Mouse (Mus musculus) neural tube, embryonic 11.5 days (tissue): ENCODE data around the gene Nme7. TPM values are rescaled to one million over a fixed set of nuclear protein-coding genes. Genes with fewer than 3 reads are reported as not detected.
A peak's percentile ranks its signal among the peaks of the same experiment; 100 is the strongest.

ENCODE experiments used
- ATAC-seq: fragments of 200-750 bp; cut with Nextera tagmentation; 2 replicates; pipeline ENCODE4 v1.8.0; 2017; ENCODE audit warnings: moderate number of reproducible peaks, mild to moderate bottlenecking, moderate TSS enrichment, moderate library complexity; ENCODE audit not compliant: insufficient read depth, low FRiP score, low TSS enrichment
- DNase-seq: peaks from one replicate; pipeline ENCODE4 v3.0.0-alpha.2; 2015; ENCODE audit warnings: low spot score
- H3K27ac ChIP-seq: fragments of 300-500 bp; sonication (generic); 2 replicates; pipeline ENCODE4 v1.5.1; 2014; ENCODE audit warnings: low read depth, mild to moderate bottlenecking, low read length
- H3K27me3 ChIP-seq: fragments of 300-500 bp; sonication (generic); 2 replicates; pipeline ENCODE4 v1.6.1; 2014; ENCODE audit warnings: mild to moderate bottlenecking, low read length, mixed read lengths; ENCODE audit not compliant: control insufficient read depth, insufficient read depth
- H3K36me3 ChIP-seq: fragments of 300-500 bp; sonication (generic); 2 replicates; pipeline ENCODE4 v1.6.1; 2014; ENCODE audit warnings: mild to moderate bottlenecking, low read length, moderate library complexity, mixed read lengths; ENCODE audit not compliant: control insufficient read depth, insufficient read depth
- H3K4me1 ChIP-seq: fragments of 300-500 bp; sonication (generic); 2 replicates; pipeline ENCODE4 v1.6.1; 2014; ENCODE audit warnings: low read length, mixed read lengths; ENCODE audit not compliant: control insufficient read depth, insufficient read depth
- H3K4me2 ChIP-seq: fragments of 300-500 bp; sonication (generic); 2 replicates; pipeline ENCODE4 v1.6.1; 2014; ENCODE audit warnings: low read depth, mild to moderate bottlenecking, moderate library complexity
- H3K4me3 ChIP-seq: fragments of 300-500 bp; sonication (generic); 2 replicates; pipeline ENCODE4 v1.5.1; 2014; ENCODE audit warnings: low read depth, low read length
- H3K9ac ChIP-seq: fragments of 300-500 bp; sonication (generic); 2 replicates; pipeline ENCODE4 v1.6.1; 2014; ENCODE audit warnings: mild to moderate bottlenecking, low read length
- H3K9me3 ChIP-seq: fragments of 300-500 bp; sonication (generic); 2 replicates; pipeline ENCODE4 v1.6.1; 2016; ENCODE audit warnings: low read length; ENCODE audit not compliant: control insufficient read depth
- WGBS: fragments of 180-500 bp; shearing (Covaris S2); extraction: QIAGEN DNeasy Blood & Tissue Kit; methylation state at CpG from one replicate; pipeline ENCODE4 v1.1.7; 2014; 5-methylcytosine and 5-hydroxymethylcytosine counted together
- polyA plus RNA-seq: library from polyadenylated mRNA; unstranded; fragments of >200 nt; fragmentation: Nextera tagmentation; extraction: Ambion mirVana; gene quantifications from 2 replicates; pipeline ENCODE4 v1.2.1, GENCODE M21; 2014

Gene Nme7
- polyA plus RNA-seq, 1 experiment from 2014 or later: 32.4 TPM

GRCm38 (mm10) chr1:164315266-164315665 lies 11.3 kb downstream of the Nme7 start:
- H3K9ac ChIP-seq: no peak overlapping the region
- no peak overlapping the region for H3K27ac ChIP-seq
- no peak for ATAC-seq
- H3K4me3 ChIP-seq: no peak overlapping the region
- H3K36me3 ChIP-seq: no peaks in the 10 kb centered on the region
- H3K27me3 ChIP-seq: no peaks in the 10 kb centered on the region
- DNase-seq: no peak
- H3K9me3 ChIP-seq: no peaks in the 10 kb centered on the region
- 71% methylated on average over 8 of the region's 8 CpGs for WGBS
- H3K4me1 ChIP-seq: no peaks in the 10 kb centered on the region
- H3K4me2 ChIP-seq: no peak overlapping the region

GRCm38 (mm10) chr1:164316697-164317096 lies 12.8 kb downstream of the Nme7 start:
- no peaks in the 10 kb centered on the region for H3K27me3 ChIP-seq
- no peaks in the 10 kb centered on the region for H3K4me1 ChIP-seq
- H3K4me3 ChIP-seq: no peak overlapping the region
- H3K36me3 ChIP-seq: no peaks in the 10 kb centered on the region
- no peak overlapping the region for H3K9ac ChIP-seq
- peak; percentile 54; the same call in 1 of the 2 replicates for ATAC-seq
- H3K4me2 ChIP-seq: no peak overlapping the region
- peak; percentile 79 for DNase-seq
- WGBS: 44% methylated on average over 3 of the region's 3 CpGs
- H3K27ac ChIP-seq: no peak overlapping the region
- H3K9me3 ChIP-seq: no peaks in the 10 kb centered on the region

GRCm38 (mm10) chr1:164317261-164317660 lies 13.3 kb downstream of the Nme7 start:
- Histone ChIP-seq H3K36me3 (no peaks in the 10 kb centered on the region), H3K9ac (no peak overlapping the region), H3K9me3 (no peaks in the 10 kb centered on the region), H3K27me3 (no peaks in the 10 kb centered on the region), H3K4me1 (no peaks in the 10 kb centered on the region), H3K4me3 (no peak overlapping the region), H3K4me2 (no peak overlapping the region), H3K27ac (no peak overlapping the region)
- ATAC-seq: no peak
- WGBS: 89% methylated on average over 9 of the region's 9 CpGs
- no peak for DNase-seq

GRCm38 (mm10) chr1:164318474-164318873 lies 14.6 kb downstream of the Nme7 start:
- no peaks in the 10 kb centered on the region for H3K27me3 ChIP-seq
- 95% methylated on average over 5 of the region's 5 CpGs for WGBS
- H3K4me3 ChIP-seq: no peak overlapping the region

GRCm38 (mm10) chr1:164319542-164320140 lies 15.7 kb downstream of the Nme7 start:
- no peaks in the 10 kb centered on the region for H3K27me3 ChIP-seq

More at GRCm38 (mm10) chr1:164318474-164318873, 14.6 kb downstream of the Nme7 start:
- Histone ChIP-seq H3K4me2 (no peak overlapping the region), H3K4me1 (no peaks in the 10 kb centered on the region), H3K36me3 (no peaks in the 10 kb centered on the region), H3K9ac (no peak overlapping the region), H3K9me3 (no peaks in the 10 kb centered on the region), H3K27ac (no peak overlapping the region)
- DNase-seq: no peak
- no peak for ATAC-seq

GRCm38 (mm10) chr1:164320731-164321130 lies 16.8 kb downstream of the Nme7 start:
- Histone ChIP-seq H3K9me3 (no peaks in the 10 kb centered on the region), H3K27ac (no peak overlapping the region), H3K27me3 (no peaks in the 10 kb centered on the region), H3K4me2 (no peak overlapping the region), H3K4me1 (no peaks in the 10 kb centered on the region), H3K36me3 (no peaks in the 10 kb centered on the region), H3K9ac (no peak overlapping the region), H3K4me3 (no peak overlapping the region)
- ATAC-seq (no peak), DNase-seq (no peak)
- 91% methylated on average over 5 of the region's 5 CpGs for WGBS

More at GRCm38 (mm10) chr1:164319542-164320140, 15.7 kb downstream of the Nme7 start:
- no peak overlapping the region for H3K9ac ChIP-seq
- H3K4me2 ChIP-seq: no peak overlapping the region
- no peak overlapping the region for H3K4me3 ChIP-seq
- H3K4me1 ChIP-seq: no peaks in the 10 kb centered on the region
- no peaks in the 10 kb centered on the region for H3K9me3 ChIP-seq
- DNase-seq: no peak
- H3K27ac ChIP-seq: no peak overlapping the region
- WGBS: 86% methylated on average over 14 of the region's 14 CpGs
- H3K36me3 ChIP-seq: no peaks in the 10 kb centered on the region
- no peak for ATAC-seq

- H3K27me3 ChIP-seq: no peaks in the 10 kb centered on the region
- H3K36me3 ChIP-seq: no peaks in the 10 kb centered on the region
- DNase-seq (no peak), ATAC-seq (no peak)
- no peak overlapping the region for H3K9ac ChIP-seq
- no peak overlapping the region for H3K27ac ChIP-seq
- no peak overlapping the region for H3K4me3 ChIP-seq
- no peaks in the 10 kb centered on the region for H3K9me3 ChIP-seq
- WGBS: 69% methylated on average over 10 of the region's 10 CpGs
- no peaks in the 10 kb centered on the region for H3K4me1 ChIP-seq
- H3K4me2 ChIP-seq: no peak overlapping the region
These were observed 17.5 kb downstream of the Nme7 start for GRCm38 (mm10) chr1:164321408-164321807.

- Histone ChIP-seq H3K4me3 (no peak overlapping the region), H3K9me3 (no peaks in the 10 kb centered on the region), H3K27ac (no peak overlapping the region), H3K36me3 (no peaks in the 10 kb centered on the region), H3K4me2 (no peak overlapping the region), H3K27me3 (no peaks in the 10 kb centered on the region), H3K4me1 (no peaks in the 10 kb centered on the region), H3K9ac (no peak overlapping the region)
- WGBS: 86% methylated on average over 8 of the region's 8 CpGs
- no peak for ATAC-seq
- DNase-seq: no peak
These were observed 19.2 kb downstream of the Nme7 start for GRCm38 (mm10) chr1:164322987-164323650.

GRCm38 (mm10) chr1:164324221-164324620 lies 20.3 kb downstream of the Nme7 start:
- DNase-seq: no peak
- Histone ChIP-seq H3K36me3 (no peaks in the 10 kb centered on the region), H3K27me3 (no peaks in the 10 kb centered on the region), H3K9me3 (no peaks in the 10 kb centered on the region), H3K9ac (no peak overlapping the region), H3K4me3 (no peak overlapping the region), H3K4me1 (no peaks in the 10 kb centered on the region), H3K27ac (no peak overlapping the region), H3K4me2 (no peak overlapping the region)
- ATAC-seq: no peak
- WGBS: 92% methylated on average over 4 of the region's 4 CpGs
